Mouse (Mus musculus) heart, embryonic 12.5 days (tissue): Measurements from ENCODE around the gene Tjp1. TPM values are rescaled to one million over a fixed set of nuclear protein-coding genes. Genes with fewer than 3 reads are reported as not detected.

Source experiments
- ATAC-seq: fragments of 200-750 bp; cut with Nextera tagmentation; 2 replicates; pipeline ENCODE4 v1.8.0; 2017; ENCODE audit warnings: moderate TSS enrichment, moderate library complexity; ENCODE audit not compliant: insufficient number of reproducible peaks, low FRiP score
- H3K27ac ChIP-seq: fragments of 300-500 bp; sonication (generic); 2 replicates; pipeline ENCODE4 v1.5.1; 2016; ENCODE audit warnings: mild to moderate bottlenecking, moderate library complexity; ENCODE audit not compliant: poor library complexity, severe bottlenecking
- H3K27me3 ChIP-seq: fragments of 300-500 bp; sonication (generic); replicated peaks from 2 replicates; pipeline ENCODE4 v1.6.1; 2016; ENCODE audit warnings: mild to moderate bottlenecking, moderate library complexity
- H3K36me3 ChIP-seq: fragments of 300-500 bp; sonication (generic); 2 replicates; pipeline ENCODE4 v1.6.1; 2016; ENCODE audit warnings: mild to moderate bottlenecking, moderate library complexity
- H3K4me1 ChIP-seq: fragments of 300-500 bp; sonication (generic); replicated peaks from 2 replicates; pipeline ENCODE4 v1.6.1; 2016; ENCODE audit warnings: mild to moderate bottlenecking
- H3K4me2 ChIP-seq: fragments of 300-500 bp; sonication (generic); 2 replicates; pipeline ENCODE4 v1.6.1; 2016; ENCODE audit warnings: mild to moderate bottlenecking, moderate library complexity
- H3K4me3 ChIP-seq: fragments of 300-500 bp; sonication (generic); 2 replicates; pipeline ENCODE4 v1.5.1; 2016; ENCODE audit warnings: mild to moderate bottlenecking
- H3K9ac ChIP-seq: fragments of 300-500 bp; sonication (generic); 2 replicates; pipeline ENCODE4 v1.6.1; 2016; ENCODE audit warnings: mild to moderate bottlenecking, moderate library complexity
- H3K9me3 ChIP-seq: fragments of 300-500 bp; sonication (generic); replicated peaks from 2 replicates; pipeline ENCODE4 v1.6.1; 2016; ENCODE audit warnings: mild to moderate bottlenecking, moderate library complexity
- WGBS: fragments of 180-500 bp; shearing (Covaris S2); methylation state at CpG from one replicate; pipeline ENCODE4 v1.1.7; 2016; 5-methylcytosine and 5-hydroxymethylcytosine counted together
- polyA plus RNA-seq: library from polyadenylated mRNA; unstranded; fragments of >200 nt; fragmentation: Nextera tagmentation; extraction: Ambion mirVana; gene quantifications from 2 replicates; pipeline ENCODE4 v1.2.1, GENCODE M21; 2016

Gene Tjp1
- polyA plus RNA-seq = 35.5 and 41.4 TPM in 2 replicates

DNA sequence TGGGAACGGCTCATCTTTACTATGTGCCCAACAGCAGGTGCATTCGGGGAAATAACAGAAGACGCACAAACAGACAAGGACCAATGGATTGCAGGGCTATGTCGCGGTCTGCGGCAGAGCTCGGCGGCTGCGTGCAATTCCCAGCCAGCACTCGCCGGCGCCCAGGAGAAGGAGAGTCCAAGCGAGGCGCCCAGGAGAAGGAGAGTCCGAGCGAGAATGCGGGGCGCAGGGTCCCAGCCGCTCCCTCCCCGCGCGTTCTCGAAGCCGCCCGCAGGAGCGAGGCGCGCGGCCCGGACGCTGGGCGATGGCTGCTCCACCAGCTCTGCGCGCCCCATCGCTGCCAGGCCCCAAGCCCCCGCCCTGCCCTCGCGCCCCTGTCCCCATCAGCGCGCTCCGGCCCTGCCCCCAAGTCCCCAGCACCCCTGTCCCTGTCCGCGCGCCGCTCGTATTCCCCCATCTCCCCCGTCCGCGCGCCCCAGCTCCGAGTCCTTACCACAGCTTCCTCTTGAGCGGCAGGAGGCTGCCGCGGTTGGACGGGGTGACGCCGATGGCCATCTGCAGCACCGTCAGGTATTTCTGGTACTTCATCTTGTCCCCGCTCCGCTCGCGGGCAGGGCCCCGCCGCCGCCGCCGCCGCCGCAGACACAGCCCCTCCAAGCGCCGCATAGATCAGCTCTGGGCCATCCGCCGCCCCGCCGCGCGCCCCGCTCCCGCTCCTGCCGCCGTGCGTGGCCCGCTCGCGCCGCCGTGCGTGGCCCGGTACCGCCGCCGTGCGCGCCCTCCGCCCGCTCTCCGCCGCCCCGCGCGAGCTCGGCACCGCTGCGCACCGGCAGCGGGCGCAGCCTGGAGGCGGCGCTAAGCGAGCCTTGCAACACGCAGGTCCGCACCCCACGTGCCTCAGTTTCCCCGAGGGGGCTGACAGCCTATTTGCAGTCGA, at the start of gene Tjp1:
Tjp1 (minus strand) TSS at position 711 of the 937 bp plus-strand sequence.
- H3K4me1 ChIP-seq = no peaks in the 10 kb centered on the region
- H3K36me3 ChIP-seq = no peaks in the 10 kb centered on the region
- WGBS = 5% methylated on average over 108 of the region's 115 CpGs
- no peak within 1 kb of the TSS for H3K27ac ChIP-seq
- peak within 1 kb of the TSS; percentile 66 for H3K9ac ChIP-seq
- ATAC-seq = peak; percentile 25; the same call in 1 of the 2 replicates
- H3K27me3 ChIP-seq = peaks cover 68% of the 10 kb centered on the region
- peak within 1 kb of the TSS; percentile 65 for H3K4me3 ChIP-seq
- peak within 1 kb of the TSS; percentile 99 for H3K4me2 ChIP-seq
- H3K9me3 ChIP-seq = no peaks in the 10 kb centered on the region

- ATAC-seq = no peak
- WGBS = 49% methylated on average over 12 of the region's 12 CpGs
- Histone ChIP-seq H3K4me3 (no peak overlapping the region), H3K4me1 (peaks cover 4% of the 10 kb centered on the region; the same call in 1 of the 2 replicates), H3K4me2 (peak overlapping the region; percentile 7; the same call in 1 of the 2 replicates), H3K27ac (no peak overlapping the region), H3K9me3 (no peaks in the 10 kb centered on the region), H3K27me3 (no peaks in the 10 kb centered on the region; the same call in 1 of the 2 replicates), H3K36me3 (no peaks in the 10 kb centered on the region), H3K9ac (no peak overlapping the region)
Measured at GRCm38 (mm10) chr7:65577118-65577517, 49.5 kb upstream of the Tjp1 start.

- Histone ChIP-seq H3K27ac (no peak overlapping the region), H3K27me3 (no peaks in the 10 kb centered on the region; the same call in 1 of the 2 replicates), H3K9ac (no peak overlapping the region), H3K4me1 (peaks cover 4% of the 10 kb centered on the region; the same call in 1 of the 2 replicates), H3K36me3 (no peaks in the 10 kb centered on the region), H3K4me2 (no peak overlapping the region), H3K9me3 (no peaks in the 10 kb centered on the region), H3K4me3 (no peak overlapping the region)
- 62% methylated on average over 5 of the region's 5 CpGs for WGBS
- ATAC-seq = no peak
Measured at GRCm38 (mm10) chr7:65572731-65573130, 45.1 kb upstream of the Tjp1 start.

DNA sequence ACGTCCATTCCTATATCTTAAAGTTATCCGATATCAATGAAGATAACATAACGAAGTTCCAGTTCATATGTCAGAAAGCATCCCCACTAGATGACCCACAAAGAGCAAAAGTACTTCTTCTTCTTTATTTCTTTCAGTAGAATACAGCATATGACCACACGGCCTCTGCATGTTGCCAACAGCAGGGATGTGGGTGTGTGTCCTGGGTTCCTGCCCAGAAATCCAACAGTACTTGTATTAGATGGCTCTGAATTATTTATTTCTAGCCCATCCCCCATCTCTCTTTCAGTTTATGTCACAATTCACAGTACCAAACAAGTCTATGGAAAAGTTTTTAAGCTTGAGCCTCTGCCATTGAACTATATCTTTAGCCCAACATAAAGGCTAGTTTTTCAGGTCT, 43.1 kb upstream of the Tjp1 start:
- ATAC-seq = no peak
- Histone ChIP-seq H3K4me1 (no peaks in the 10 kb centered on the region), H3K36me3 (no peaks in the 10 kb centered on the region), H3K27ac (no peak overlapping the region), H3K4me2 (no peak overlapping the region), H3K9ac (no peak overlapping the region), H3K27me3 (no peaks in the 10 kb centered on the region; the same call in 1 of the 2 replicates), H3K4me3 (no peak overlapping the region), H3K9me3 (no peaks in the 10 kb centered on the region)
- WGBS = 71% methylated on average over 4 of the region's 4 CpGs

DNA sequence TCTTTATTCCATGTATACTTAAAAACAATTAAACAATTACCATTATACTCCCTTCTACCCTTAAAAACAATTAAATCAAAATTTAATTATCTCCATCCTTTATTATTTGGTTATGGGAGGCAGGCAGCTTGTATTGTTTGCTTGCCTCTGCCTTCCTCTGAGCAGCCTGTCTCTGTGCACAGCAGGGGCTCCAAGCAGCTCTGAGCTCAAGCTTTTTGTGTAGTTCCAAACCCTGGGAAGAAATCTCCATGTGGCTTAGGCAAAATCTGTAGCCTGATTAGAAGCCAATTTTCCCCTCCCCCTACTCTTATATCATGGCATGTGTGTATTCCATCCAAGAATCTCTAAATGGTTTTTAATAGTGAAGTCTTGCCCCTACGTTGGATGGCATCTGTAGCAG, 28.4 kb upstream of the Tjp1 start:
- no peaks in the 10 kb centered on the region for H3K36me3 ChIP-seq

DNA sequence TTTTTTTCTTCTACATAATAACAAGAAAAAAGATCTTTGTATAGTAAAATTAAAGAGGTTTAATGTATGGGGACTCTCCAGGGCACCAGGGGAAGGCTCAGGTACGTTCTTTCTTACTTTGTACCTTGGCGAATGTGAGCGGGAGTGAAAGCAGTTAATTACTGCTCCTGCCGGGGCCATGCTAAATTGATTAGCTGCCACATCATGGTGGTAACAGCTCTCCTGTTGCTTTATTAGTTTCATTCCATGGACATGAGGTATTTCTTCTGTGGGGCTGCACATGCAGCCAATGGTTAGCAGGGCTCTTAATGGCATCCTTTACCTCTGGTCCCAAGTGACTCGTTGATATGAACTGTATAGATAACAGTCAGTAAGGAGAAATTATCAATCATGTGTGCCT, 18.2 kb upstream of the Tjp1 start:
- Histone ChIP-seq H3K4me1 (no peaks in the 10 kb centered on the region), H3K27ac (no peak overlapping the region), H3K9me3 (no peaks in the 10 kb centered on the region), H3K27me3 (no peaks in the 10 kb centered on the region), H3K36me3 (no peaks in the 10 kb centered on the region), H3K4me3 (no peak overlapping the region), H3K4me2 (no peak overlapping the region), H3K9ac (no peak overlapping the region)
- 51% methylated on average over 5 of the region's 5 CpGs for WGBS
- no peak for ATAC-seq

More for the DNA sequence above, 28.4 kb upstream of the Tjp1 start:
- Histone ChIP-seq H3K27ac (no peak overlapping the region), H3K9me3 (no peaks in the 10 kb centered on the region), H3K27me3 (no peaks in the 10 kb centered on the region), H3K9ac (no peak overlapping the region), H3K4me2 (no peak overlapping the region), H3K4me3 (no peak overlapping the region), H3K4me1 (no peaks in the 10 kb centered on the region)
- ATAC-seq = no peak
- WGBS = 46% methylated on average over 1 of the region's 1 CpGs

GRCm38 (mm10) chr7:65532689-65533088, 5.1 kb upstream of the Tjp1 start:
- ATAC-seq = no peak
- peaks cover 7% of the 10 kb centered on the region; the same call in 1 of the 2 replicates for H3K9me3 ChIP-seq
- H3K4me1 ChIP-seq = no peaks in the 10 kb centered on the region
- no peak overlapping the region for H3K4me2 ChIP-seq
- 64% methylated on average over 4 of the region's 4 CpGs for WGBS
- H3K27ac ChIP-seq = no peak overlapping the region
- no peak overlapping the region for H3K4me3 ChIP-seq
- H3K27me3 ChIP-seq = peaks cover 24% of the 10 kb centered on the region
- no peaks in the 10 kb centered on the region for H3K36me3 ChIP-seq
- H3K9ac ChIP-seq = no peak overlapping the region

DNA sequence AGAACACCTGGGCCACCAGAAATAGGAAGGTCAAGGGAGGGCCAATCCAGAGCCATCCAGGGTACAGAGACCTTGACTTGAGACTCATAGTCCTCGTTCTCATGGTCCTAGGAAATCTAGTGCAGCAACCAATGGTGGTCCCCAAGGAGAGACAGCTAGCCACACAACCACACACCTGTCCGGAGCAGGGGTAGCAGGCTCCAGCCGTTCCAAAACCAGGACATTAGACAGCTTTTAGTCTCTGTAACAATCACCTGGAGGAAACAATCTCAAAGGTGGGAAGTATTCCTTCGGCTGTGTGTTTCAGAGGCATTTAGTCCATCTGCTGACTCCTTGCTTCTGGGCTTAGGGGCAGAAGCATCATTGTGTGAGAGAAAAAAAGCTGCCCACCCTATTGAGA, 4.5 kb downstream of the Tjp1 start:
- Histone ChIP-seq H3K4me2 (no peak overlapping the region), H3K4me3 (no peak overlapping the region), H3K9ac (no peak overlapping the region), H3K36me3 (no peaks in the 10 kb centered on the region), H3K27ac (no peak overlapping the region), H3K27me3 (peaks cover 52% of the 10 kb centered on the region), H3K9me3 (no peaks in the 10 kb centered on the region), H3K4me1 (no peaks in the 10 kb centered on the region)
- 78% methylated on average over 4 of the region's 4 CpGs for WGBS
- no peak for ATAC-seq

GRCm38 (mm10) chr7:65522490-65522889, 5.1 kb downstream of the Tjp1 start:
- Histone ChIP-seq H3K27ac (no peak overlapping the region), H3K9me3 (no peaks in the 10 kb centered on the region), H3K4me3 (no peak overlapping the region), H3K36me3 (no peaks in the 10 kb centered on the region), H3K27me3 (peaks cover 46% of the 10 kb centered on the region), H3K4me2 (no peak overlapping the region), H3K9ac (no peak overlapping the region), H3K4me1 (no peaks in the 10 kb centered on the region)
- WGBS = 57% methylated on average over 12 of the region's 12 CpGs
- ATAC-seq = no peak

- H3K36me3 ChIP-seq = no peaks in the 10 kb centered on the region
- 88% methylated on average over 8 of the region's 8 CpGs for WGBS
- no peak for ATAC-seq
- no peaks in the 10 kb centered on the region for H3K4me1 ChIP-seq
- no peak overlapping the region for H3K27ac ChIP-seq
- H3K4me3 ChIP-seq = no peak overlapping the region
- H3K27me3 ChIP-seq = peaks cover 30% of the 10 kb centered on the region
- H3K9ac ChIP-seq = no peak overlapping the region
- H3K4me2 ChIP-seq = no peak overlapping the region
- H3K9me3 ChIP-seq = no peaks in the 10 kb centered on the region
Measured at GRCm38 (mm10) chr7:65520622-65521021, 7.0 kb downstream of the Tjp1 start.

GRCm38 (mm10) chr7:65519788-65520563, 7.6 kb downstream of the Tjp1 start:
- H3K9me3 ChIP-seq = no peaks in the 10 kb centered on the region
- H3K4me2 ChIP-seq = no peak overlapping the region
- H3K4me1 ChIP-seq = no peaks in the 10 kb centered on the region
- H3K27me3 ChIP-seq = peaks cover 24% of the 10 kb centered on the region
- 0 out of 2 replicates have a peak, but pooled peaks have one; percentile 22 for ATAC-seq
- no peaks in the 10 kb centered on the region for H3K36me3 ChIP-seq
- 35% methylated on average over 12 of the region's 12 CpGs for WGBS
- no peak overlapping the region for H3K9ac ChIP-seq
- H3K27ac ChIP-seq = no peak overlapping the region
- no peak overlapping the region for H3K4me3 ChIP-seq
